Comparison of ENCODE assay signal across 9 mouse cellular contexts in the genomic region with DNA sequence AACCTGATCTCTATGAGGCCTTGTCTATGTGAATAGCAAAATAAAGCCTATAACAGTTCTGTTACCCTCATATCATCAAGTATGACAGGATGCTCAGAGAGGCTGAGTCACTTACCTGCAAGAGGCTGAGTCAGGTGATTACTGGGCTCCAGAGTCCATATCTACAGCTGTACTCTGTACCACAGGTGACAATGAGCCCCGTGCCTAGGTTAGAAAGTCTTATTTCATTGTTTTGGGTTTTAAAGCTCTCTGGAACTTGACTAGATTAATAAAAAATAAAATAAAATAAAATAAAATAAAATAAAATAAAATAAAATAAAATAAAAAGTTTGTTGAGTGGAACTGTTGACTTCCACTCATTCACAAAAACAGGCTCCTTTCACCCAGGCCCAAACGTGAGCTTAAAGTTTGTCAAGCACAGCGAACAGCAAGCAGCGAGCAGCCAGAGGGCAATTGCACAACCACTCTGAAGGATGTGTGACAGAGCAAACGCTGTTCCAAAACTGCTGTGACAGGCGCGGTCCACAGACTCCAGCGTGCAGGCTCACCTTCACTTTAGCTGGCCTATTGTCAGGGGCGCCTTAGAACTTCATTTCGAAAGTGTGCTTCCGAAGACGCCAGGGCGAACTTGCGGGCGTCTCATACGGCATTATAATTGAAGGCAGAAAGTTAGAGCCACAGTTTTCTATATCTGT. TPM values are rescaled to one million over a fixed set of nuclear protein-coding genes. Genes with fewer than 3 reads are reported as not detected.
DNase-seq lines count a peak whose midpoint lies in the region; ATAC-seq and TF ChIP-seq lines count a peak whose summit lies in the region.
"Had no signal": no experiment of that assay in that cellular context is flagged by ENCODE, and none has a peak within 500 bp of the region (broad histone marks: within the 10 kb centered on the region; RNA-seq: fewer than 3 reads in every experiment).

No protein-coding gene starts in this region.

- DNase-seq in liver: peak; percentile 19
- peak; percentile 69 for DNase-seq in lung, postnatal 0 days (ENCODE audit: low spot score)
- DNase-seq in right cerebral cortex, postnatal 36 days (ENCODE audit: low spot score in 2 of 2): no peak
- no peak for DNase-seq in right cerebral cortex, postnatal 14 days
- no peak for DNase-seq in cerebellum, adult 8-10 months
- DNase-seq: layer of hippocampus, adult 9-11 months had no signal

- ATAC-seq in liver, embryonic 12.5 days: no peak
- peak; percentile 94 for ATAC-seq in intestine, embryonic 16.5 days
- peak; percentile 64 for ATAC-seq in lung, postnatal 0 days

- H3K36me3 ChIP-seq in liver, embryonic 12.5 days: no peaks in the 10 kb centered on the region
- H3K36me3 ChIP-seq in intestine, embryonic 16.5 days (ENCODE audit: control insufficient read depth, insufficient read depth, low read length): no peaks in the 10 kb centered on the region
- no peaks in the 10 kb centered on the region for H3K36me3 ChIP-seq in lung, postnatal 0 days (ENCODE audit: insufficient read depth, low read length)
- H3K36me3 ChIP-seq: liver, embryonic 15.5 days had no signal

- WGBS in liver, embryonic 12.5 days (ENCODE audit: insufficient replicate concordance): 63% methylated on average over 16 of the region's 16 CpGs
- 64% methylated on average over 16 of the region's 16 CpGs for WGBS in intestine, embryonic 16.5 days
- WGBS in lung, postnatal 0 days: 48% methylated on average over 16 of the region's 16 CpGs

- peaks cover 10% of the 10 kb centered on the region; the same call in 1 of the 2 replicates for H3K27me3 ChIP-seq in liver, embryonic 12.5 days (replicated peaks)
- no peaks in the 10 kb centered on the region for H3K27me3 ChIP-seq in intestine, embryonic 16.5 days (replicated peaks; ENCODE audit: control insufficient read depth, insufficient read depth, low read length)
- no peaks in the 10 kb centered on the region for H3K27me3 ChIP-seq in lung, postnatal 0 days (replicated peaks; ENCODE audit: insufficient read depth, low read length)

- H3K4me1 ChIP-seq in liver, embryonic 12.5 days: peaks cover 12% of the 10 kb centered on the region
- H3K4me1 ChIP-seq in intestine, embryonic 16.5 days (ENCODE audit: control insufficient read depth, insufficient read depth, low read length): peaks cover 8% of the 10 kb centered on the region
- peaks cover 9% of the 10 kb centered on the region; the same call in 1 of the 2 replicates for H3K4me1 ChIP-seq in lung, postnatal 0 days (ENCODE audit: insufficient read depth, low read depth, low read length)

- no peak overlapping the region for H3K9ac ChIP-seq in liver, embryonic 12.5 days
- no peak overlapping the region for H3K9ac ChIP-seq in intestine, embryonic 16.5 days (ENCODE audit: low read depth, low read length)
- H3K9ac ChIP-seq in lung, postnatal 0 days (replicated peaks; ENCODE audit: low read depth): no peak overlapping the region
- H3K9ac ChIP-seq: liver, embryonic 15.5 days had no signal

- no peak overlapping the region for H3K4me3 ChIP-seq in liver, embryonic 12.5 days
- no peak overlapping the region for H3K4me3 ChIP-seq in intestine, embryonic 16.5 days (ENCODE audit: low read length)
- H3K4me3 ChIP-seq in lung, postnatal 0 days (ENCODE audit: low read depth, low read length): no peak overlapping the region
- H3K4me3 ChIP-seq: liver, embryonic 15.5 days had no signal

- no peak overlapping the region for H3K27ac ChIP-seq in liver, embryonic 12.5 days
- no peak overlapping the region for H3K27ac ChIP-seq in intestine, embryonic 16.5 days (ENCODE audit: low read length)
- H3K27ac ChIP-seq in lung, postnatal 0 days (ENCODE audit: low read length): no peak overlapping the region
- H3K27ac ChIP-seq: liver, embryonic 15.5 days had no signal

- H3K9me3 ChIP-seq in liver, embryonic 12.5 days (replicated peaks): no peaks in the 10 kb centered on the region
- no peaks in the 10 kb centered on the region for H3K9me3 ChIP-seq in intestine, embryonic 16.5 days (ENCODE audit: control insufficient read depth, low read length)
- H3K9me3 ChIP-seq in lung, postnatal 0 days (ENCODE audit: low read length): no peaks in the 10 kb centered on the region
- H3K9me3 ChIP-seq: liver, embryonic 15.5 days had no signal

- no peak for TF ChIP-seq CTCF in lung, postnatal 0 days (IDR thresholded peaks at IDR 0.05)

- no peak for TF ChIP-seq EP300 in lung, postnatal 0 days (IDR thresholded peaks at IDR 0.05)

- no peak overlapping the region for H3K4me2 ChIP-seq in liver, embryonic 12.5 days
- H3K4me2 ChIP-seq in intestine, embryonic 16.5 days (ENCODE audit: low read depth, low read length): peak overlapping the region; percentile 26; the same call in 1 of the 2 replicates
- peak overlapping the region; percentile 17; the same call in 1 of the 2 replicates for H3K4me2 ChIP-seq in lung, postnatal 0 days (replicated peaks; ENCODE audit: low read depth, low read length)
- H3K4me2 ChIP-seq: liver, embryonic 15.5 days had no signal

RNA-seq across cellular contexts. Expression of gene Tgfbr3, which starts 6.5 kb away (rescaled TPM):
- polyA plus RNA-seq in liver, embryonic 12.5 days (2016; fragmentation: Nextera tagmentation; extraction: Ambion mirVana): 18.4 and 19.2 TPM in 2 replicates
- 14.6 and 14.9 TPM in 2 replicates for polyA plus RNA-seq in intestine, embryonic 16.5 days (2015; fragmentation: Nextera tagmentation; extraction: Ambion mirVana)
- polyA plus RNA-seq in lung, postnatal 0 days (2015; fragmentation: Nextera tagmentation; extraction: Ambion mirVana): 21.4 and 21.5 TPM in 2 replicates

RNA-seq across cellular contexts. Expression of gene Brdt, which starts 35.0 kb away (rescaled TPM):
- 0.20 and 0.24 TPM in 2 replicates for polyA plus RNA-seq in liver, embryonic 12.5 days (2016; fragmentation: Nextera tagmentation; extraction: Ambion mirVana)
- polyA plus RNA-seq in intestine, embryonic 16.5 days (2015; fragmentation: Nextera tagmentation; extraction: Ambion mirVana): 0.98 and 1.0 TPM in 2 replicates
- polyA plus RNA-seq in lung, postnatal 0 days (2015; fragmentation: Nextera tagmentation; extraction: Ambion mirVana): 1.5 and 1.6 TPM in 2 replicates

Comparison
In these comparisons a context has a peak if more than half of its experiments do, and no peak if none do; other contexts are left out.
1. DNase-seq: peak in liver (single experiment) and lung, postnatal 0 days (single experiment); none in right cerebral cortex, postnatal 36 days (0 of 2), right cerebral cortex, postnatal 14 days (single experiment) and cerebellum, adult 8-10 months (single experiment).